ENCODE assay signal across 17 mouse cellular contexts in the genomic region with DNA sequence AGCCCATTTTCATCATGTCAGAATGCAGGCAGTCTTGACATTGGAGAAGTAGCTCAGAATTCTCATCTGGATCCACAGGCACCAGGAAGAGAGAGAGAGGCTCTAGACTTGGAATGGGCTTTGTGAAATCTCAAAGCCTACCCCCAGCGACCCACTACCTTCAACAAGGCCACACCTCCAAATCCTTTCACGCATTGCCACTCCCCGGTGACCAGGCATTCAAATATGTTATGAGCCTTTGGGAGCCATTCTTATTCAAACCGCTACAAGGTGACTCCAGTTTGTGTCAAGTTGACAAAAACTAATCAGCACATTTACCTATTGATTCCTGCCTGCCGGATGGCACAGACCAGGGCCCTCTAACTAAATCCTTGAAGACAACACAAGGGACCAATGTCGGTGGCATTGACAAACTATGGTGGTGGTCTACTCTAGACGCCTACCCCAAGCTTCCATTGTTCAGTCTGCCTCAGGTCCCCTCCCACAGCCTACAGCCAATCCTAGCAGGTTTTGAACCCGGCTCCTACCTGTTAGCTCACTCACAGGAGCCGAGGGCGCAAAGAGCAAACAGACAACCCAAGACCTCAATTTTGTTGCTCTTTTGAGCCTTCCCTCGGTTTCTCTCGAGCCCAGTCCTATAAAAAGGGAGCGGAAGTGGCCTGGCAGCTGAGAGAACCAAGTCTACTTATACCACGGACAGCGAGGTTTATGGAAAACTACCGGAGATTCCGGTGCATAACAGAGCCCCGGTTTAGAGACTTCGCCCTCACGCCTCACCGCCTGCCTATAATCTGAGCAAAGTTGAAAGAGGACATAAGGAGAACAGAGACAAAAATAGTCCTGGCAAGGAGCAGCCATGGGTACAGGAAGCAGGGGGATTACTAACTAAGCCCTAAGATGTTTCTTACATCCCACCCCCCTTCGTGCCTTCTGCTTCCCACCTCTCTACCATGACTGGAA. TPM values are rescaled to one million over a fixed set of nuclear protein-coding genes. Genes with fewer than 3 reads are reported as not detected.
A peak's percentile ranks its signal among the peaks of the same experiment; 100 is the strongest.
DNase-seq lines count a peak whose midpoint lies in the region; ATAC-seq and TF ChIP-seq lines count a peak whose summit lies in the region.
"Had no signal": no experiment of that assay in that cellular context is flagged by ENCODE, and none has a peak within 500 bp of the region (broad histone marks: within the 10 kb centered on the region; RNA-seq: fewer than 3 reads in every experiment).

No protein-coding gene starts in this region.

- H3K4me2 ChIP-seq in forebrain, embryonic 15.5 days (replicated peaks), result no peak overlapping the region
- H3K4me2 ChIP-seq: heart, embryonic 13.5 days had no signal

- no peak overlapping the region for H3K4me3 ChIP-seq in gastrocnemius, adult 2 months
- H3K4me3 ChIP-seq in ES-Bruce4 (ENCODE audit: low read depth, low read length), result peak overlapping the region; percentile 32; the same call in 1 of the 2 replicates
- no peak overlapping the region for H3K4me3 ChIP-seq in forebrain, embryonic 15.5 days
- H3K4me3 ChIP-seq: heart, embryonic 13.5 days; layer of hippocampus, adult 2 months; left cerebral cortex, adult 2 months had no signal

- no peaks in the 10 kb centered on the region for H3K9me3 ChIP-seq in ES-Bruce4 (replicated peaks; ENCODE audit: control insufficient read depth, insufficient read depth, low read length, poor library complexity, severe bottlenecking)
- H3K9me3 ChIP-seq in forebrain, embryonic 15.5 days, result no peaks in the 10 kb centered on the region
- H3K9me3 ChIP-seq: heart, embryonic 13.5 days had no signal

- no peaks in the 10 kb centered on the region for H3K36me3 ChIP-seq in ES-Bruce4 (ENCODE audit: control insufficient read depth, insufficient read depth, low read length, poor library complexity, severe bottlenecking)
- no peaks in the 10 kb centered on the region for H3K36me3 ChIP-seq in forebrain, embryonic 15.5 days
- H3K36me3 ChIP-seq: heart, embryonic 13.5 days had no signal

- no peak for TF ChIP-seq CTCF in gastrocnemius, adult 2 months (IDR thresholded peaks at IDR 0.05)
- no peak for TF ChIP-seq CTCF in ES-Bruce4 (IDR thresholded peaks at IDR 0.05; ENCODE audit: low read depth, low read length)

- no peak for ATAC-seq in forebrain, embryonic 15.5 days (replicated peaks)
- ATAC-seq: activated CD4-positive, CD25-positive, alpha-beta regulatory T cell, adult 4 months had no signal

- peak overlapping the region; percentile 38 for H3K9ac ChIP-seq in ES-Bruce4 (ENCODE audit: low read depth, poor library complexity, severe bottlenecking)
- H3K9ac ChIP-seq in forebrain, embryonic 15.5 days (replicated peaks), result no peak overlapping the region
- H3K9ac ChIP-seq: heart, embryonic 13.5 days had no signal

- intact Hi-C loops in gastrocnemius, adult 2 months (cut with DNase I), result no loop called here

- H3K4me1 ChIP-seq in ES-Bruce4 (ENCODE audit: control insufficient read depth, insufficient read depth, low read length), result peaks cover 8% of the 10 kb centered on the region
- peaks cover 5% of the 10 kb centered on the region for H3K4me1 ChIP-seq in forebrain, embryonic 15.5 days

- 88% methylated on average over 22 of the region's 22 CpGs for WGBS in forebrain, embryonic 15.5 days

- no peak for DNase-seq in gastrocnemius, adult 2 months
- DNase-seq in gastrocnemius, adult 8-10 months (ENCODE audit: low spot score in 2 of 2), result no peak
- peak; percentile 46 to 49 for DNase-seq in cerebellum, postnatal 10 days
- DNase-seq in kidney, postnatal 14 days, result peak; percentile 57
- DNase-seq in urinary bladder, adult 2 months (ENCODE audit: low spot score), result no peak
- no peak for DNase-seq in liver
- DNase-seq: heart, postnatal 4 days; lung, adult 2 months; right cerebral cortex, postnatal 4 days had no signal

- no peak for TF ChIP-seq EP300 in ES-Bruce4 (IDR thresholded peaks at IDR 0.05; ENCODE audit: insufficient read depth, low read depth, low read length)

- no peaks in the 10 kb centered on the region for H3K27me3 ChIP-seq in ES-Bruce4 (ENCODE audit: control insufficient read depth, insufficient read depth, low read length, poor library complexity, severe bottlenecking)
- H3K27me3 ChIP-seq in forebrain, embryonic 15.5 days, result no peaks in the 10 kb centered on the region
- H3K27me3 ChIP-seq: heart, embryonic 13.5 days had no signal

- TF ChIP-seq POLR2A in ES-Bruce4 (IDR thresholded peaks at IDR 0.05; ENCODE audit: insufficient read depth, low read length), result no peak

- H3K27ac ChIP-seq in gastrocnemius, adult 2 months, result peak overlapping the region; percentile 25; the same call in 1 of the 2 replicates
- peak overlapping the region; percentile 87 for H3K27ac ChIP-seq in ES-Bruce4 (ENCODE audit: insufficient read depth, low read length)
- H3K27ac ChIP-seq in forebrain, embryonic 15.5 days (replicated peaks), result no peak overlapping the region
- H3K27ac ChIP-seq: heart, embryonic 13.5 days; layer of hippocampus, adult 2 months; left cerebral cortex, adult 2 months; macrophage had no signal

RNA-seq across cellular contexts. Expression of a gene that starts 57.9 kb away (rescaled TPM):
- total RNA-seq in gastrocnemius, adult 2 months (2021), result not detected
- under 1 TPM; 0.16 to 0.25 (median 0.21) TPM for total RNA-seq in gastrocnemius, adult 8-10 months (2022)
- polyA plus RNA-seq in ES-Bruce4 (2011; ENCODE audit: insufficient read depth, insufficient read length, low read depth, missing spikeins), result 5.3 and 6.5 TPM in 2 replicates
- 2.1 and 2.3 TPM in 2 replicates for polyA plus RNA-seq in urinary bladder, adult 2 months (2012; rRNA removed)
- polyA plus RNA-seq in forebrain, embryonic 15.5 days (2015; fragmentation: Nextera tagmentation; extraction: Ambion mirVana), result 0.08 TPM in 1 of 2 replicates, not detected in the other
- polyA plus RNA-seq: activated CD4-positive, CD25-positive, alpha-beta regulatory T cell, adult 4 months; heart, embryonic 13.5 days; macrophage; midbrain, postnatal 0 days had no signal

Comparison
In these comparisons a context has a peak if more than half of its experiments do, and no peak if none do; other contexts are left out.
1. DNase-seq: peak in cerebellum, postnatal 10 days (2 of 2) and kidney, postnatal 14 days (single experiment); none in gastrocnemius, adult 2 months (single experiment), gastrocnemius, adult 8-10 months (0 of 2), urinary bladder, adult 2 months (single experiment) and liver (single experiment).